Mouse (Mus musculus): ENCODE measurements around the gene Pik3r1. TPM values are rescaled to one million over a fixed set of nuclear protein-coding genes. Genes with fewer than 3 reads are reported as not detected.

Pik3r1 gene
- total RNA-seq, 2 experiments from 2014 or later = 99.1 to 106 TPM

DNA sequence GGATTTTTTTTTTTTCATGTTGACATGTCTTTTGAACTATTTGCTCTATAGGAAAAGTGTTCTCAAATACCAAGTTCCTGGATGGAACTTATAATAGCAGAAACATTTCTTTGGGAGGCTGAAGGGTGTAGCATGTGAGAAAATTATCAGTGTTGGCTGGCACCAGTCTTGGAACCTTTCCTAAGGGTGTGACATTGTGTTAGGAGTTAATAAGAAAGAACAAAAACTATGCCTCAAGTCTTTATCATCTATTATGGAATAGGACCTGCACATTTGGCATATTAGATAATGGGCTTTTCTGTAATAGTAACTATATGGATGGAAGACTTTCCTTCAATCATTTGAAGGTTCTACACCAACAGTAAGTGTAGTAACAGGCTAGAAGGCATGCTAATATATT, 134.4 kb downstream of the Pik3r1 start:
- intact Hi-C loops (cut with DNase I) = no loop called here
- no peak for DNase-seq

DNA sequence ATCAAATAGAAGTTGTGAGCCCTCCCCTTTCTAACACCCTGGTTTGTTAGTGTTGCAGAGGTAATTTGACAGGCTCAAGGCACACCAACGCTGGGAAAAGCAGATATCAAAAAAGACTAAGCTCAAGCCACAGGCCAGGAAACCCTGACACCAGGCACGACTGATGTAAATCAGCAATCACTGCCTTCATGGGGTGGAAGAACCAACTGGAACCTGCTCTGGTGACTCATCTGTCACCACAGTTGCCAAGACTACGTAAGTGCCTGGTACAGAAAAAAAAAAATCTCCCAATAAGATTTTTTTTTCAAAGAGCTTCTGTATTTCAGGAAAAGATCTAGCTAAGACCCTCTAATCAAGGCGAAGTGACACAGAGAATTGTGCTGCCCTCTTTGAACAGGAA, 135.2 kb downstream of the Pik3r1 start:
- DNase-seq = no peak
- intact Hi-C loops (cut with DNase I) = no loop called here

DNA sequence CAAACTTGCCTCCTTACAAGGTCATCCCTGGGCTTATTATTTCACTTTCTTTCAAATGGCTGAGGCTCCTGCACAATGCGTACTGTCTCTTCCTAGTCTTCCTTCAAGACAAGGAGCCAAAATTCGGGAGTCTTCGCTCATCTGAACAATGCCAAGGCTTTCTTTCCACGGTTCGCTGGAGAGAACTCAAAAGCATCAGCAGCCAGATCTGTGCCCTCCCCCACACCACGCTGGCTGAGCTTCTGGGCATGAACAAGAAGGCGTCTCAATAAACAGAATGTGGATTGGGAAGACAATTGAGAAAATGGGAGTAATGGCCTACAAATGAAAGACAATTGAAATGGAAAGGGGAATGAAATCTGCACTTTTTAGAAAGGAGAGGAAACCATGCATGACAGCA, 136.5 kb downstream of the Pik3r1 start:
- intact Hi-C loops (cut with DNase I) = no loop called here
- no peak for DNase-seq
